Mouse (Mus musculus) heart, embryonic 10.5 days (tissue): ENCODE measurements at regions not wholly inside any gene's neighbourhood (a gene's known extent, or its start where the extent isn't known, plus 50 kb on each side); places are given as distances from the start of the nearest gene placed in this dataset.

Source experiments
- DNase-seq: peaks from one replicate; pipeline ENCODE4 v3.0.0-alpha.2; 2017; ENCODE audit warnings: low spot score
- H3K27ac ChIP-seq: fragments of 300-500 bp; sonication (generic); 2 replicates; pipeline ENCODE4 v1.5.1; 2016; ENCODE audit warnings: mild to moderate bottlenecking
- H3K27me3 ChIP-seq: fragments of 300-500 bp; sonication (generic); 2 replicates; pipeline ENCODE4 v1.6.1; 2016; ENCODE audit warnings: mild to moderate bottlenecking; ENCODE audit not compliant: poor library complexity, insufficient read depth, severe bottlenecking
- H3K36me3 ChIP-seq: fragments of 300-500 bp; sonication (generic); 2 replicates; pipeline ENCODE4 v1.6.1; 2016; ENCODE audit warnings: mild to moderate bottlenecking, moderate library complexity
- H3K4me1 ChIP-seq: fragments of 300-500 bp; sonication (generic); 2 replicates; pipeline ENCODE4 v1.6.1; 2016; ENCODE audit warnings: mild to moderate bottlenecking
- H3K4me3 ChIP-seq: fragments of 300-500 bp; sonication (generic); 2 replicates; pipeline ENCODE4 v1.5.1; 2016; ENCODE audit warnings: mild to moderate bottlenecking, moderate library complexity
- H3K9me3 ChIP-seq: fragments of 300-500 bp; sonication (generic); 2 replicates; pipeline ENCODE4 v1.6.1; 2016; ENCODE audit warnings: mild to moderate bottlenecking, moderate library complexity
- WGBS: fragments of 180-500 bp; shearing (Covaris S2); methylation state at CpG from one replicate; pipeline ENCODE4 v1.1.7; 2016; 5-methylcytosine and 5-hydroxymethylcytosine counted together

DNA sequence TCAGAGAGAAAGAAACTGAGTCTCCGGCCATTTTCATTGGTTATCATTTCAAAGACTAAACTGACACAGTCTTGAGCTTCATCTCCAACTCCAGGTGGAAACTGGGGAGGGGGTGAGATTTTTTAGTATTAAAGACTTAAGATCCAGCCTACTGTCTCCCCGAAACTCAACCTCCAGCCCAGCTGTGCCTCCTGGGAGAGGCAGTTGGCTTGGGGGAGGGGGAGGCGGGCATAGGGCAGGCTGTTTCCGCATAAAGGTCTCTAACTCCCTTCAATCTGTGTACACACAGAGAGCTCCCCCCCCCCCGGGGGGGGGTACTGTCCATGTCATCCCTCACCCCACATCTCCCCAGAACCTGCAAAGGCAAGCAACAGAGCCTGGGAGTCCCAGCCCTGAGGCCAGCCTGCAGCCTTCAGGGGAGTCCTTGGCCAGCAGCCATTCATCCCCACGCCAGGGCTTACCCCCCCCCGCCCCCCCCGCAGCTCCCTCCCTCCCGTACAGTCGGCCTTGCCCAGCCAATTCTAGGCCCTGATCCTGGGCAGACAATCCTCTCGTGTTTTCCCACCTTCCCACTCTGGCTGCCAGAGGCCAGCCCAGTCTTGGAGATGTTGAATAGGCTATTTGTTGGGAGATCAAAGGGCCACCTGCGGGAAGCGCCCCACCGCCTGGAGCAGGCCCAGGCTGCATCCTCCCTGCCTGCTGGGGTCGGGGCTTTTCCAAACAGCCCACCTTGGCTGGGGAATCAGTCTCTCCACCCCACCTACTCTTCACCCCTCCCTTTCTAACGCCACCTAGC lies 245.2 kb downstream of the Bcl11b start:
- no peak for DNase-seq
- Histone ChIP-seq H3K4me3 (peak overlapping the region; percentile 31; the same call in 1 of the 2 replicates), H3K27me3 (peaks cover 26% of the 10 kb centered on the region), H3K27ac (peak overlapping the region; percentile 47), H3K4me1 (peaks cover 24% of the 10 kb centered on the region), H3K9me3 (no peaks in the 10 kb centered on the region), H3K36me3 (no peaks in the 10 kb centered on the region)
- 17% methylated on average over 16 of the region's 16 CpGs for WGBS

DNA sequence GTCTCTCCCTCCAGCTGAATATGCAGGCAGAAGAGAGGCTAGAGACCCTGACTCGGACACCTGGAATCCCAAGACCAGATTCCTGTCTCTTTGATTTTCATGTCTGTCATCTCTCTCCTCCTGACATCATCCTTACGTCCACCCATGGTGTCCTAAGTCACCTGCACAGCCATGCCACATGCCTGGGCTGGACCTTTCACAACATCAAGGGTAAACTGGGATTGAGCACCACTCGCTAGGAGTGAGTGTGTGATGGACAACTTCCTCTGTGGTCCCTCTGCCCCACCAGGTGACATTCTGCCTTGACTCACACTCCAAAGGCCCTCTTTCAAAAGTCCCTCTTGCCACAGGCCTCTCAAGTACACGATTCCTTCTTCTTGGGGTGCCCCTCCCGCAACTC lies 244.1 kb downstream of the Bcl11b start:
- Histone ChIP-seq H3K9me3 (no peaks in the 10 kb centered on the region), H3K4me1 (peaks cover 18% of the 10 kb centered on the region), H3K36me3 (no peaks in the 10 kb centered on the region), H3K27me3 (peaks cover 17% of the 10 kb centered on the region), H3K4me3 (no peak overlapping the region), H3K27ac (no peak overlapping the region)
- 72% methylated on average over 5 of the region's 5 CpGs for WGBS
- no peak for DNase-seq

DNA sequence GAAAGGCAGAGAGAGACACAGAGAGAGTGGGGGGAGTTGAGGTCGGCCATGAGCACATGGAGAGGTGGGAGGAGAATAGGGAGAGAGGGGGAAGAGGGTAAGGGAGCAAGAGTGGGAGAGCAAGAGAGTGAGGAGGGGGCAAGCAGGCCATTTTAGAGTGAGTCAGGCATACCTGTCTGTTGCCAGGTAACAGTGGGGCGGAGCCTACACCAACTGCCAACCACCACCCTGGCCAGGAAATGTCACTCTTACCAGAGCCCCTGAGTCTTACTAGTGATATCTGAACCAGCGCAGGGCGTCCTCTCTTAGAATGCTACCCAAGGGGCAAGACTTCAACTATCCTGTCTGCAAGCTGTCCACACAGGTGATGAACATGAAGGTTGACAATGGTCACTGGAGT lies 243.5 kb downstream of the Bcl11b start:
- no peak for DNase-seq
- peaks cover 18% of the 10 kb centered on the region for H3K4me1 ChIP-seq
- peaks cover 17% of the 10 kb centered on the region for H3K27me3 ChIP-seq
- H3K4me3 ChIP-seq = no peak overlapping the region
- WGBS = 71% methylated on average over 4 of the region's 4 CpGs
- no peak overlapping the region for H3K27ac ChIP-seq
- H3K9me3 ChIP-seq = no peaks in the 10 kb centered on the region
- H3K36me3 ChIP-seq = no peaks in the 10 kb centered on the region

DNA sequence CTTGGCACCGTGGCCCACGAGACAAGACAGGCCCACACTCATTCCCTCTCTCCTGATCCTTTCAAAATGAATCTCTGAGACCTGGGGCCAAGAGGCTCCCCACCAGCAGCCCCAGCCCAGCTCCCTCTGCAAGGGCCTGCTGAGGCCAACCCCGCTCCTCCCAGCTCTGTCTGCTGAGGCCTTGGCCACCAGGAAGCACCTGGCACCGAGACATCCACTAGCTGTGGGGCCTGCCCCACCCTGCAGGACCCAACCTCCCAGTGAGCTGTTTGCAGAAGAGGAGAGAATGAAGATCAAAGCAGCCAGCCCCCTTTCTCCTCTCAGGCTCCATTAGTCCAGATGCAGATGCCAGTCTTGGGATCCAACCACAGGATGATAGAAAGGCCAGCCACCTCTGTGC lies 241.3 kb downstream of the Bcl11b start:
- DNase-seq = no peak
- peaks cover 13% of the 10 kb centered on the region for H3K27me3 ChIP-seq
- WGBS = 71% methylated on average over 4 of the region's 4 CpGs
- peaks cover 17% of the 10 kb centered on the region for H3K4me1 ChIP-seq
- H3K9me3 ChIP-seq = no peaks in the 10 kb centered on the region
- H3K27ac ChIP-seq = no peak overlapping the region
- H3K36me3 ChIP-seq = no peaks in the 10 kb centered on the region
- H3K4me3 ChIP-seq = no peak overlapping the region

DNA sequence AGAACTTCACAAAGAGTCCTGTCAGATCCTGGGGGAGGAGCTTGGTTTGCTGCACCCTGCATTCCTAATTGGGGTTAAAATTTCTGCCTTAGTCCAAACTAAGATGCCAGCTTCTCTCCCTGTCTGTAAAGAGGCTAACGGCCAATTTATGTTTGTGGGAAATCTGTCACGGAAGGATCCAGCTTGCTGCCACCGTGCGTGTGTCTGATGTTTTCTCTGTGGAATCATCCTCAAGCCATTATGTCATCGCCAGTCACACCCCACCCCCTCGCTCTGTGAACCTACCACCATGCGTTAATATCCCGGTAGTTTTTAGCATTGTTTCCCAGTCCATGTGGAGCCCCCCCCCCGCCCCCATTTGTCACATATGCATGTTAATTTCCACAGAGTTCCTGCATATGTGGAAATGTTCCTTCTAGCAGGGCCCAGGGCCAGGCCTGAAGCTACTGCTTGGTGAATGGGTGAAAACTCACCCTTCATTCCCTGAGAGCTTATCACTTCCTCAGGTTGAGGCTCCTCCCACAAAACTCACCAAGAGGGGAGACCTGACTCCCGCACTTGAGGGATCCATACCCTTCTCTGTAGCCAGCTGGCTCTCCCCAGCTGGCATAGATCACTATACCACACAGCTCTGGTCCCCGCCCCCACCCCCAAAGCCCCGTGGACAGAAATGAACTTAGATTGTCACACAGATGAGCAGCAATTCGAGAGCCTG lies 233.4 kb downstream of the Bcl11b start:
- WGBS = 63% methylated on average over 13 of the region's 13 CpGs
- Histone ChIP-seq H3K4me1 (peaks cover 8% of the 10 kb centered on the region; the same call in 1 of the 2 replicates), H3K27me3 (no peaks in the 10 kb centered on the region), H3K36me3 (no peaks in the 10 kb centered on the region), H3K4me3 (no peak overlapping the region), H3K9me3 (no peaks in the 10 kb centered on the region), H3K27ac (no peak overlapping the region)
- DNase-seq = no peak

GRCm38 (mm10) chr12:107770516-107770836 lies 232.9 kb downstream of the Bcl11b start:
- no peaks in the 10 kb centered on the region for H3K9me3 ChIP-seq
- no peaks in the 10 kb centered on the region for H3K27me3 ChIP-seq
- DNase-seq = no peak
- no peaks in the 10 kb centered on the region for H3K36me3 ChIP-seq
- no peak overlapping the region for H3K4me3 ChIP-seq
- 3% methylated on average over 5 of the region's 5 CpGs for WGBS
- peaks cover 8% of the 10 kb centered on the region; the same call in 1 of the 2 replicates for H3K4me1 ChIP-seq
- H3K27ac ChIP-seq = no peak overlapping the region

- no peak for DNase-seq
- Histone ChIP-seq H3K4me3 (no peak overlapping the region), H3K27me3 (no peaks in the 10 kb centered on the region), H3K9me3 (no peaks in the 10 kb centered on the region), H3K36me3 (no peaks in the 10 kb centered on the region), H3K27ac (no peak overlapping the region), H3K4me1 (peaks cover 8% of the 10 kb centered on the region; the same call in 1 of the 2 replicates)
- WGBS = 81% methylated on average over 2 of the region's 2 CpGs
Observed at GRCm38 (mm10) chr12:107771325-107771724, 232.1 kb downstream of the Bcl11b start.

DNA sequence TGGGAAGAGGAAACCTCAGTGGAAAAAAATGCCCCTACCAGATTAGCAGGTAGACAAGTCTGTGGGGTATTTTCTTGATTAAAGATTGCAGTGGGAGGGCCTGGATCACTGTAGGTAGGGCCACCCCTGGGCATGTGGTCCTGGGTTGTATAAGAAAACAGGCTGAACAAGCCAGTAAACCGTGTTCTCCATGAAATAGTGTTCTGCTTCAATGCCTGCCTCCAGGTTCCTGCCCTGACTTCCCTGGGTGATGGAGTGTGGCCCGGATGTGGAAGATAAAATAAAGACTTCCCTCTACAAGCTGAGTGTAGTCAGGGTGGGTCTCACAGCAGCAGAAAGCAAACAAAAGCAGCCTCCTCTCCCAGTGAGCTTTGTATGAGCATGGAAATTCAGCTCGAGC lies 231.6 kb downstream of the Bcl11b start:
- no peak overlapping the region for H3K4me3 ChIP-seq
- no peak for DNase-seq
- H3K36me3 ChIP-seq = no peaks in the 10 kb centered on the region
- no peaks in the 10 kb centered on the region for H3K9me3 ChIP-seq
- 50% methylated on average over 3 of the region's 3 CpGs for WGBS
- peaks cover 8% of the 10 kb centered on the region; the same call in 1 of the 2 replicates for H3K4me1 ChIP-seq
- H3K27ac ChIP-seq = no peak overlapping the region
- no peaks in the 10 kb centered on the region for H3K27me3 ChIP-seq

DNA sequence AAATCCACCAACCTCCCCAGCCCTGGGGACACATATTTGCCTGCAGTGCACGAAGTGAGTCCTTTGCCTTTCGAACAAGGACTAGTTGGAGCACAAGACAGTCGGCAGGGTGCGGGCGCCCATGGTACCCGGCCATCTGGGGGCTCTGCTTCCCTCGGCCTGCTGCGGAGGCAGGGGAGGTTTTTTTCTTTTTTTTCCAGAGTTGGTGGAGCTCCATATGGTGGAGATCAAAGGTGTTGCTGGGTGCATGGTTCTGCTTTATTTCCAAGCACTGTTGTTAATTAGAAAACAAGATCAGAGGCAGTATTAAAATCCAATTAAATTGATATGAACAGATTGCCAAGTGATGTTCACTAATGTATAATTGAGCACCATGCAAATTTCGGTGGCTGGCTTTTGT lies 225.4 kb downstream of the Bcl11b start:
- H3K4me3 ChIP-seq = no peak overlapping the region
- H3K9me3 ChIP-seq = no peaks in the 10 kb centered on the region
- H3K4me1 ChIP-seq = no peaks in the 10 kb centered on the region
- H3K27ac ChIP-seq = no peak overlapping the region
- no peaks in the 10 kb centered on the region for H3K36me3 ChIP-seq
- 65% methylated on average over 9 of the region's 9 CpGs for WGBS
- DNase-seq = no peak
- no peaks in the 10 kb centered on the region for H3K27me3 ChIP-seq

- Histone ChIP-seq H3K27me3 (no peaks in the 10 kb centered on the region), H3K27ac (no peak overlapping the region), H3K9me3 (no peaks in the 10 kb centered on the region), H3K4me1 (no peaks in the 10 kb centered on the region), H3K4me3 (no peak overlapping the region), H3K36me3 (no peaks in the 10 kb centered on the region)
- 83% methylated on average over 13 of the region's 13 CpGs for WGBS
- DNase-seq = no peak
Observed at GRCm38 (mm10) chr12:107779306-107780057, 223.9 kb downstream of the Bcl11b start.

- no peak overlapping the region for H3K4me3 ChIP-seq
Observed at GRCm38 (mm10) chr12:107782147-107782546, 221.3 kb downstream of the Bcl11b start.

GRCm38 (mm10) chr12:107783831-107784230 lies 219.6 kb downstream of the Bcl11b start:
- no peaks in the 10 kb centered on the region for H3K27me3 ChIP-seq
- 68% methylated on average over 7 of the region's 7 CpGs for WGBS
- no peaks in the 10 kb centered on the region for H3K36me3 ChIP-seq
- H3K27ac ChIP-seq = no peak overlapping the region
- no peak for DNase-seq
- no peaks in the 10 kb centered on the region for H3K4me1 ChIP-seq
- H3K9me3 ChIP-seq = no peaks in the 10 kb centered on the region
- H3K4me3 ChIP-seq = no peak overlapping the region

More at GRCm38 (mm10) chr12:107782147-107782546, 221.3 kb downstream of the Bcl11b start:
- Histone ChIP-seq H3K27ac (no peak overlapping the region), H3K27me3 (no peaks in the 10 kb centered on the region), H3K4me1 (no peaks in the 10 kb centered on the region), H3K36me3 (no peaks in the 10 kb centered on the region), H3K9me3 (no peaks in the 10 kb centered on the region)
- DNase-seq = no peak
- WGBS = 83% methylated on average over 3 of the region's 3 CpGs

GRCm38 (mm10) chr12:107789818-107790217 lies 213.6 kb downstream of the Bcl11b start:
- no peak overlapping the region for H3K4me3 ChIP-seq
- no peaks in the 10 kb centered on the region for H3K9me3 ChIP-seq
- H3K36me3 ChIP-seq = no peaks in the 10 kb centered on the region
- no peaks in the 10 kb centered on the region for H3K4me1 ChIP-seq
- H3K27me3 ChIP-seq = peaks cover 16% of the 10 kb centered on the region; the same call in 1 of the 2 replicates
- no peak for DNase-seq
- H3K27ac ChIP-seq = no peak overlapping the region
- WGBS = 38% methylated on average over 6 of the region's 6 CpGs
